Mouse (Mus musculus): ENCODE results near the gene Stum. TPM values are rescaled to one million over a fixed set of nuclear protein-coding genes. Genes with fewer than 3 reads are reported as not detected.

Gene Stum
- polyA plus RNA-seq, 1 experiment from 2014 or later = 6.4 TPM

DNA sequence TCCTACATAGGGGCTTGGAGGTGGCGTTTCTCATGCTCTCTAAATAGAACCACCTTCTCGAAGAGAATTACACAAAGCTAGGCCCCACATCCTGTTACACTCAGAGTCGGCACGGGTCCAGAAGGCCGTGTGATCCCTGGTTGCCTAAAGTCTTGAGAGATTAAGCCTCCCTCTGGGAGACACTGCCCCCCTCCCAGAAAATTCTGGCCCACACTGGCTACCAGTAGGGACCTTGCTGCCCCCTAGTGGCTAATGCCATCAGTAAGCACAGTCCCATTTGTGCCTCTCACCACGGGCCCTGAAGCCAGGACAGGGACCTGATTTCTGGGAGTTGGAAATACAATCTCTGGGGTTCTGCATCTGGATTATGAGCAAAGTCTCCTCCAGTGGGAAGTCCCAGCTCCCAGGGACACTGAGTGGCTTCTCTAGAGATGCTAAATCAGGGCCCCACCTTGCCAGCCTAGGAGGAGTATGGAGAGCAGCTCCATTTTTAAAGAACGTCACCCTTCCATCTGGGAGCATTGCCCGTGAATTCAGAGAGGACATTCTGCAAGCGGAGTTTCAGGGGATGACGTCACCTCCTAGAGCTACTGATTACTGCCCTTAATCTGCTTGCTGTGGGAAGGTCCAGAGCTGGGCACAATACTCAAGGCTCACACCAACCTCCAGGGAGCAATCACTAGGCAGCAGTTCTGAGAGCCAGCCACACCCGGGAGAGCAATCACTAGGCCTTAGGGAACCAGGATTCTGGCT, 61.1 kb downstream of the Stum start:
- Histone ChIP-seq H3K36me3 (ENCODE audit: control insufficient read depth, insufficient read depth, low read length) (no peaks in the 10 kb centered on the region), H3K27ac (replicated peaks; ENCODE audit: low read depth, low read length) (no peak overlapping the region), H3K4me2 (ENCODE audit: low read length) (peak overlapping the region; percentile 21), H3K9ac (replicated peaks; ENCODE audit: low read length) (no peak overlapping the region), H3K4me1 (ENCODE audit: control insufficient read depth, insufficient read depth, low read length) (peaks cover 13% of the 10 kb centered on the region), H3K4me3 (replicated peaks; ENCODE audit: low read depth, low read length) (no peak overlapping the region), H3K9me3 (ENCODE audit: control insufficient read depth, low read length) (no peaks in the 10 kb centered on the region), H3K27me3 (ENCODE audit: control insufficient read depth, insufficient read depth, low read length) (no peaks in the 10 kb centered on the region)
- WGBS = 28% methylated on average over 11 of the region's 11 CpGs
- DNase-seq (peak; percentile 89), ATAC-seq (ENCODE audit: low FRiP score, low TSS enrichment) (peak; percentile 47; the same call in 1 of the 2 replicates)

DNA sequence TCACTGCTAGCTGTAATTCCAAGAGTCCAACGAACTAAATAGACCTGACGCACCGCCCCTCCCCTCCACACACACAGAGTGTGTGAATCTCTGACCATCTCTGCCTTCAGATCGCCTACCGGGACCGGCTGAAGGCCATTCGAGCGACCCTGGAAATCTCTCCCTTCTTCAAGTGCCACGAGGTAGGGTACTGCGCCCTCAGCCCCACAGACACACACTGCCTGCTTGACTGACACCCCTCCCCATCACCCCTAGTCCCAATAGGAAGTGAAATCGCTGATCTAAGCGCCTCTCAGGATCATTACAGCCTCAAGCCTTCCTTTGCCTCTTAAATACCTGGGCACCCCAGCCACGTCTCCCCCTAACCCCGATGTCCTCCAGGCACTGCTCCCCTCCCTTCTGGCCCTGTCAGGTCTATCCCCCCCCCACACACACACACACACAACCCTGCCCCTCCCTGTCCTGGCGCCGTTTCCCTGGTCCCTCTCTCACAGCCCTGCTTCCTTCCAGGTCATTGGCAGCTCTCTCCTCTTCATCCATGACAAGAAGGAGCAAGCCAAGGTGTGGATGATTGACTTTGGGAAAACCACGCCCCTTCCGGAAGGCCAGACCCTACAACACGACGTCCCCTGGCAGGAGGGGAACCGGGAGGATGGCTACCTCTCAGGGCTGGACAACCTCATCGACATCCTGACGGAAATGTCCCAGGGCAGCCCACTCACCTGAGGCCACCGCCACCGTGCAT, 62.0 kb downstream of the Stum start:
- no peak overlapping the region for H3K9ac ChIP-seq (replicated peaks; ENCODE audit: low read length)
- WGBS = 50% methylated on average over 25 of the region's 25 CpGs
- no peaks in the 10 kb centered on the region for H3K27me3 ChIP-seq (ENCODE audit: control insufficient read depth, insufficient read depth, low read length)
- H3K4me1 ChIP-seq (ENCODE audit: control insufficient read depth, insufficient read depth, low read length) = peaks cover 13% of the 10 kb centered on the region
- DNase-seq (no peak), ATAC-seq (ENCODE audit: low FRiP score, low TSS enrichment) (peak; percentile 11; the same call in 1 of the 2 replicates)
- no peaks in the 10 kb centered on the region for H3K36me3 ChIP-seq (ENCODE audit: control insufficient read depth, insufficient read depth, low read length)
- H3K4me3 ChIP-seq (replicated peaks; ENCODE audit: low read depth, low read length) = no peak overlapping the region
- peak overlapping the region; percentile 37; the same call in 1 of the 2 replicates for H3K27ac ChIP-seq (replicated peaks; ENCODE audit: low read depth, low read length)
- H3K9me3 ChIP-seq (ENCODE audit: control insufficient read depth, low read length) = no peaks in the 10 kb centered on the region
- H3K4me2 ChIP-seq (ENCODE audit: low read length) = peak overlapping the region; percentile 21

DNA sequence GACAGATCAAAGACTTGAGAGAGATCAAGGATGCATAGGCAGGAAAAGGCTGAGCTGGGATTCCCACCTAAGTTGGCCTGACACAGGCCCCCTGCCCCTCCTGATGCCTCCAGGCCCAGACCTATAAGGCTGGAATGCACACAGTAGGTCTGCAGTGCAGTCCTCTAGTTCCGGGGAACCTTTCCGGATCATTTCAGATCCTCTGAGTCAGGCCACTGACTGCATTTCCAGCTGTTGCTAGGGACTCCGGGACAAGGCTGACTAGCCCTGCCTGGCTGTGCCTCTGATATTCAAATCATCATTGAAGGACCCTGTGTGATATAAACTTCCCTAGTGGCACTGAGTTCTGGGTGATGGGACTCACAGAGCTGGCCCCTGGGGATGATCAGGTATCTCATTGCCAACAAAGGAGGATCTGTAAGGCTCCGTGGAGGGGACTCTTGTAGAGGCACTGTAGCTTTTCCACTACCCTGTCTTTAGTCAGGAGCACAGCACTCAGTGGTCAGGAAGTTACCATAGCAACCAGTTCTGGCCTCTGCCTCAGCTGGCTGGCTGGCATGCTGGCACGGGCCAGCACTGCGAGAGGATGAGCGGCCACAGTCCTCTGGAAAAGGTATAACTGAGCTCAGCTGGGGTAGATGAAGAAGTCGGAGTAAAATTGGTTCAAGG, 62.7 kb downstream of the Stum start:
- Histone ChIP-seq H3K4me3 (replicated peaks; ENCODE audit: low read depth, low read length) (no peak overlapping the region), H3K36me3 (ENCODE audit: control insufficient read depth, insufficient read depth, low read length) (no peaks in the 10 kb centered on the region), H3K9ac (replicated peaks; ENCODE audit: low read length) (no peak overlapping the region), H3K4me2 (ENCODE audit: low read length) (peak overlapping the region; percentile 21; the same call in 1 of the 2 replicates), H3K27me3 (ENCODE audit: control insufficient read depth, insufficient read depth, low read length) (no peaks in the 10 kb centered on the region), H3K9me3 (ENCODE audit: control insufficient read depth, low read length) (no peaks in the 10 kb centered on the region), H3K27ac (replicated peaks; ENCODE audit: low read depth, low read length) (peak overlapping the region; percentile 37), H3K4me1 (ENCODE audit: control insufficient read depth, insufficient read depth, low read length) (peaks cover 13% of the 10 kb centered on the region)
- ATAC-seq (ENCODE audit: low FRiP score, low TSS enrichment) (peak; percentile 46; the same call in 1 of the 2 replicates), DNase-seq (peak; percentile 82)
- 17% methylated on average over 8 of the region's 8 CpGs for WGBS

DNA sequence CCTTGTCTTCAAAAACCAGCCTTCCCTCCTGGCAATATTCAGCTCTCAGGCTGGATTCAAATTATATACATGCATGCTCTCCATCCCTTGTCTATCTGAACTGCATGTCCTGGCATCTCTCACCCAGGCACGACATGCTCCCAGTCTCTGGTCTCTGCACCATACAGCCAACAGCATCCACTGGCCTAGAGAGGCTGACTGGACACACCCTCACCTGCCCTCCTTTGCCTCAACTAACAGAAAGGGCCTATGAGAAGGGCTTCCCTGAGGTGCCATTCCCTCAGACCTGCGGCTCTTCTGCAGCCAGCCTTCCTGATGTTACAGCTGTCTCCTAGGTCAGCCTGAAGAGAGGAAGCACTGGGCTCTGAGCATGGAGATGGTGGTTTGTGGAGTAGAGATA, 64.2 kb downstream of the Stum start:
- no peak overlapping the region for H3K27ac ChIP-seq (replicated peaks; ENCODE audit: low read depth, low read length)
- no peaks in the 10 kb centered on the region for H3K9me3 ChIP-seq (ENCODE audit: control insufficient read depth, low read length)
- H3K27me3 ChIP-seq (ENCODE audit: control insufficient read depth, insufficient read depth, low read length) = no peaks in the 10 kb centered on the region
- peaks cover 13% of the 10 kb centered on the region for H3K4me1 ChIP-seq (ENCODE audit: control insufficient read depth, insufficient read depth, low read length)
- no peak overlapping the region for H3K4me2 ChIP-seq (ENCODE audit: low read length)
- 89% methylated on average over 2 of the region's 2 CpGs for WGBS
- DNase-seq (no peak), ATAC-seq (ENCODE audit: low FRiP score, low TSS enrichment) (no peak)
- H3K9ac ChIP-seq (replicated peaks; ENCODE audit: low read length) = no peak overlapping the region
- no peaks in the 10 kb centered on the region for H3K36me3 ChIP-seq (ENCODE audit: control insufficient read depth, insufficient read depth, low read length)
- no peak overlapping the region for H3K4me3 ChIP-seq (replicated peaks; ENCODE audit: low read depth, low read length)

DNA sequence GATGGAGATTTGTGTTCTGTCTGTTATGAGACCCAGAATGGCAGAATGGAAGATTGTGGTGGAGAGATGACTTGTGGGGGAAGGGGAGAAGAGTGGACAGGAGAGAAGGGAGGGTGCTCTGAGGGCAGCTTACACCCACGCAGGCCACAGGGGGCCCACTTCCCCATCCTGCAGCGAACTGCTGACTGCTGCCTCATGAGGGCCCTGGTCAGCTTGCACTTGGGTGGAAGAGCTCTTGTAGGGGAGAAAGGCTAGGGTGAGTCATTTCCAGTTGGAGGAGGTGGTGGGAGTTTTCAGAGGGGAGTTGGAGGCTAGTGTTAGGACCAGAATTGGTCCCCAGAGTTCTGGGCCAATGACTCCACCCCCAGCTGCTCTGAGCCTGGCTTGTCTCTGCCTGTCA, 66.2 kb downstream of the Stum start:
- no peak overlapping the region for H3K27ac ChIP-seq (replicated peaks; ENCODE audit: low read depth, low read length)
- peaks cover 13% of the 10 kb centered on the region for H3K4me1 ChIP-seq (ENCODE audit: control insufficient read depth, insufficient read depth, low read length)
- no peak overlapping the region for H3K4me3 ChIP-seq (replicated peaks; ENCODE audit: low read depth, low read length)
- no peak overlapping the region for H3K4me2 ChIP-seq (ENCODE audit: low read length)
- H3K36me3 ChIP-seq (ENCODE audit: control insufficient read depth, insufficient read depth, low read length) = no peaks in the 10 kb centered on the region
- no peak overlapping the region for H3K9ac ChIP-seq (replicated peaks; ENCODE audit: low read length)
- no peaks in the 10 kb centered on the region for H3K27me3 ChIP-seq (ENCODE audit: control insufficient read depth, insufficient read depth, low read length)
- DNase-seq = no peak
- H3K9me3 ChIP-seq (ENCODE audit: control insufficient read depth, low read length) = no peaks in the 10 kb centered on the region
- ATAC-seq (ENCODE audit: low FRiP score, low TSS enrichment) = no peak
- 60% methylated on average over 2 of the region's 2 CpGs for WGBS

DNA sequence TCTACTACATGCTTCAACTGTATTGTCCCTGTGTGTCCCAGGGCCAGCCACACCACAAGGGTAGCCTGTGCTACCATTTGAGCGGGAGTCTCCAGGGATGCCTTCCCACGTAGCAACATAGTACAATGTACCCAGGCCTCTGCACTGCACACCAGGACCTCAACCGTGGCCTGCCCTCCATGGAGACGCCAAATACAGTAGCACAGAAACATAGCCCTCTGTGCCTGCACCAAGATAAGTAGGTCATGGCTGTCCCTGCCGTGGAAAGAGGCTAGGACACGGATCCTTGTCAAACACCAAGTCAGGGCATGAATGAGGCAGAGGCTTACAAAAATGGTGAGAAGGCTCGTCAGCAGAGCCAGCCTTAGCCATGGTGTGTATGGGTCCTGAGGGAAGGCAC, 67.5 kb downstream of the Stum start:
- DNase-seq (no peak), ATAC-seq (ENCODE audit: low FRiP score, low TSS enrichment) (no peak)
- 88% methylated on average over 7 of the region's 7 CpGs for WGBS
- no peak overlapping the region for H3K4me3 ChIP-seq (replicated peaks; ENCODE audit: low read depth, low read length)
- H3K36me3 ChIP-seq (ENCODE audit: control insufficient read depth, insufficient read depth, low read length) = no peaks in the 10 kb centered on the region
- no peak overlapping the region for H3K9ac ChIP-seq (replicated peaks; ENCODE audit: low read length)
- no peaks in the 10 kb centered on the region for H3K9me3 ChIP-seq (ENCODE audit: control insufficient read depth, low read length)
- H3K27ac ChIP-seq (replicated peaks; ENCODE audit: low read depth, low read length) = no peak overlapping the region
- H3K27me3 ChIP-seq (ENCODE audit: control insufficient read depth, insufficient read depth, low read length) = no peaks in the 10 kb centered on the region
- H3K4me1 ChIP-seq (ENCODE audit: control insufficient read depth, insufficient read depth, low read length) = peaks cover 3% of the 10 kb centered on the region
- no peak overlapping the region for H3K4me2 ChIP-seq (ENCODE audit: low read length)

DNA sequence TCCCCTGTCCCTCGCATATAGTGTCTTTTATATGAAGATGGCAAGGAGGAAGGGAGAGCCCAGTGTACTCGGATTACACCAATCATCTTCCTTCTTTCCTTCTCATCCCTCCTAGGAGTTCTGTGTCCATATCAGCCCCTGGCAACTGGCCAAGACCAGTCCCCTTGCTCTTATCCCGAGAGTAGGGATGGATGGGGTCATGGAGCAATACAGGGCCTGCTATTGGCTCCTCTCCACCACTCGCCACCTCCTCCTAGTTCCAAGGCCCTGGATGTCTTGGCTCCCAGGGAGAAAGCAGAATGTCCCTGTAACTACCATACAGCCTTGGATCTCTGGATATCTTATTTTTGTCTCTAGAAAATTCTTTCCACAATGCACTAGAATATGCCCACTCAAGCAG, 68.2 kb downstream of the Stum start:
- Histone ChIP-seq H3K27ac (replicated peaks; ENCODE audit: low read depth, low read length) (no peak overlapping the region), H3K36me3 (ENCODE audit: control insufficient read depth, insufficient read depth, low read length) (no peaks in the 10 kb centered on the region), H3K4me2 (ENCODE audit: low read length) (no peak overlapping the region), H3K27me3 (ENCODE audit: control insufficient read depth, insufficient read depth, low read length) (no peaks in the 10 kb centered on the region), H3K4me1 (ENCODE audit: control insufficient read depth, insufficient read depth, low read length) (no peaks in the 10 kb centered on the region), H3K4me3 (replicated peaks; ENCODE audit: low read depth, low read length) (no peak overlapping the region), H3K9ac (replicated peaks; ENCODE audit: low read length) (no peak overlapping the region), H3K9me3 (ENCODE audit: control insufficient read depth, low read length) (no peaks in the 10 kb centered on the region)
- WGBS = 61% methylated on average over 4 of the region's 4 CpGs
- ATAC-seq (ENCODE audit: low FRiP score, low TSS enrichment) (no peak), DNase-seq (no peak)

DNA sequence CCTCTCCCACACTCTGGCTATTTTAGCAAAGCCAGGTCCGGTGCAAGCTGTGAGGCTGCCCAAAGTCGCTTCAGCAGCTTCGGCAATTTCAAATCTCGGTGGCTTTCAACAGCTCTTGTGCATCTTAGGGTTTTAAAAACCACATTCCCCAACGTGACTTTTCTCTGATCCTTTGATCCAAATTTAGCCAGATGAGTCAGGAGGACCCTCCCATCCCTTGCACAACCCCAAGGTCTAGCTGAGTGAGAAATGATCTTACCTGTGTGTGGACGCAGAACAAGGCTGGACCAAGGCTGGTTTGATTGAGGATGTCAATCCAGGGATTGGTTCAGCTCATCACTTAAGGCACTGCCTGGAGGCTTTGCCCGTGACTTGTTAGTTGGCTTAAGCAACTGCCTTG, 73.0 kb downstream of the Stum start:
- Histone ChIP-seq H3K27me3 (ENCODE audit: control insufficient read depth, insufficient read depth, low read length) (no peaks in the 10 kb centered on the region), H3K36me3 (ENCODE audit: control insufficient read depth, insufficient read depth, low read length) (no peaks in the 10 kb centered on the region), H3K27ac (replicated peaks; ENCODE audit: low read depth, low read length) (no peak overlapping the region), H3K4me1 (ENCODE audit: control insufficient read depth, insufficient read depth, low read length) (no peaks in the 10 kb centered on the region), H3K4me2 (ENCODE audit: low read length) (no peak overlapping the region), H3K9me3 (ENCODE audit: control insufficient read depth, low read length) (no peaks in the 10 kb centered on the region), H3K9ac (replicated peaks; ENCODE audit: low read length) (no peak overlapping the region), H3K4me3 (replicated peaks; ENCODE audit: low read depth, low read length) (no peak overlapping the region)
- WGBS = 72% methylated on average over 7 of the region's 7 CpGs
- ATAC-seq (ENCODE audit: low FRiP score, low TSS enrichment) = no peak
- no peak for DNase-seq
